Mouse (Mus musculus) lung, postnatal 0 days (tissue): Measurements from ENCODE around the gene Tfpt. TPM values are rescaled to one million over a fixed set of nuclear protein-coding genes. Genes with fewer than 3 reads are reported as not detected.
"Not testable (repeated sequence)": the region's sequence is repeated elsewhere in the genome, so short reads cannot be mapped to it uniquely, and the experiment has no call there.

Source experiments
- ATAC-seq: fragments of 200-750 bp; cut with Nextera tagmentation; 2 replicates; pipeline ENCODE4 v1.8.0; 2017; ENCODE audit warnings: moderate library complexity
- DNase-seq: peaks from one replicate; pipeline ENCODE4 v3.0.0-alpha.2; 2016; ENCODE audit warnings: low spot score
- H3K27ac ChIP-seq: fragments of 300-500 bp; sonication (generic); 2 replicates; pipeline ENCODE4 v1.5.1; 2014; ENCODE audit warnings: antibody characterized with exemption, mild to moderate bottlenecking, low read length, mixed read lengths
- H3K27me3 ChIP-seq: fragments of 300-500 bp; sonication (generic); replicated peaks from 2 replicates; pipeline ENCODE4 v1.6.1; 2014; ENCODE audit warnings: low read length, mixed read lengths; ENCODE audit not compliant: insufficient read depth
- H3K36me3 ChIP-seq: fragments of 300-500 bp; sonication (generic); 2 replicates; pipeline ENCODE4 v1.6.1; 2014; ENCODE audit warnings: low read length, mixed read lengths; ENCODE audit not compliant: insufficient read depth
- H3K4me1 ChIP-seq: fragments of 300-500 bp; sonication (generic); 2 replicates; pipeline ENCODE4 v1.6.1; 2014; ENCODE audit warnings: antibody characterized with exemption, low read depth, low read length, mixed read lengths; ENCODE audit not compliant: insufficient read depth
- H3K4me2 ChIP-seq: fragments of 300-500 bp; sonication (generic); replicated peaks from 2 replicates; pipeline ENCODE4 v1.6.1; 2014; ENCODE audit warnings: low read depth, mild to moderate bottlenecking, low read length, moderate library complexity, mixed read lengths
- H3K4me3 ChIP-seq: fragments of 300-500 bp; sonication (generic); 2 replicates; pipeline ENCODE4 v1.5.1; 2014; ENCODE audit warnings: low read depth, low read length
- H3K9ac ChIP-seq: fragments of 300-500 bp; sonication (generic); replicated peaks from 2 replicates; pipeline ENCODE4 v1.6.1; 2014; ENCODE audit warnings: low read depth, mild to moderate bottlenecking
- H3K9me3 ChIP-seq: fragments of 300-500 bp; sonication (generic); 2 replicates; pipeline ENCODE4 v1.6.1; 2016; ENCODE audit warnings: low read length, mixed read lengths
- CTCF ChIP-seq: IDR thresholded peaks from 2 replicates; pipeline ENCODE4 v1.5.1; 2016; ENCODE audit warnings: antibody characterized with exemption, mild to moderate bottlenecking
- EP300 ChIP-seq: IDR thresholded peaks from 2 replicates; pipeline ENCODE4 v1.6.1; 2016; ENCODE audit warnings: antibody characterized with exemption, mild to moderate bottlenecking, control low read depth
- WGBS: fragments of 180-500 bp; shearing (Covaris S2); extraction: QIAGEN DNeasy Blood & Tissue Kit; methylation state at CpG from one replicate; pipeline ENCODE4 v1.1.7; 2014; 5-methylcytosine and 5-hydroxymethylcytosine counted together
- polyA plus RNA-seq: library from polyadenylated mRNA; unstranded; fragments of >200 nt; fragmentation: Nextera tagmentation; extraction: Ambion mirVana; gene quantifications from 2 replicates; pipeline ENCODE4 v1.2.1, GENCODE M21; 2015

The Tfpt gene
- polyA plus RNA-seq, 1 experiment from 2014 or later: 16.3 TPM

GRCm38 (mm10) chr7:3611006-3611405 lies 18.7 kb downstream of the Tfpt start:
- no peak overlapping the region for H3K4me3 ChIP-seq
- no peak overlapping the region for H3K9ac ChIP-seq
- H3K27ac ChIP-seq: no peak overlapping the region
- H3K27me3 ChIP-seq: no peaks in the 10 kb centered on the region
- DNase-seq (no peak), ATAC-seq (no peak)
- H3K36me3 ChIP-seq: no peaks in the 10 kb centered on the region
- no peaks in the 10 kb centered on the region for H3K9me3 ChIP-seq
- TF ChIP-seq CTCF (no peak), EP300 (no peak)
- WGBS: 80% methylated on average over 13 of the region's 13 CpGs
- H3K4me1 ChIP-seq: no peaks in the 10 kb centered on the region
- H3K4me2 ChIP-seq: no peak overlapping the region

- WGBS: 58% methylated on average over 3 of the region's 3 CpGs
- Histone ChIP-seq H3K4me2 (no peak overlapping the region), H3K27me3 (no peaks in the 10 kb centered on the region), H3K4me1 (no peaks in the 10 kb centered on the region), H3K4me3 (no peak overlapping the region), H3K9ac (no peak overlapping the region), H3K27ac (no peak overlapping the region), H3K9me3 (no peaks in the 10 kb centered on the region), H3K36me3 (no peaks in the 10 kb centered on the region)
- no peak for DNase-seq
- ATAC-seq: no peak
- TF ChIP-seq EP300: no peak
- no peak for TF ChIP-seq CTCF
Measured at GRCm38 (mm10) chr7:3610437-3610836, 19.3 kb downstream of the Tfpt start.

GRCm38 (mm10) chr7:3609082-3609481 lies 20.6 kb downstream of the Tfpt start:
- Histone ChIP-seq H3K4me3 (no peak overlapping the region), H3K36me3 (no peaks in the 10 kb centered on the region), H3K9ac (no peak overlapping the region), H3K27me3 (no peaks in the 10 kb centered on the region), H3K9me3 (no peaks in the 10 kb centered on the region), H3K4me1 (no peaks in the 10 kb centered on the region), H3K4me2 (no peak overlapping the region), H3K27ac (no peak overlapping the region)
- DNase-seq (no peak), ATAC-seq (no peak)
- 42% methylated on average over 3 of the region's 3 CpGs for WGBS
- TF ChIP-seq CTCF (no peak), EP300 (no peak)

- TF ChIP-seq CTCF: no peak
- TF ChIP-seq EP300: no peak
Measured at GRCm38 (mm10) chr7:3608668-3609067, 21.1 kb downstream of the Tfpt start.

GRCm38 (mm10) chr7:3607391-3607790 lies 22.3 kb downstream of the Tfpt start:
- TF ChIP-seq EP300 (no peak), CTCF (no peak)
- no peak overlapping the region for H3K9ac ChIP-seq
- WGBS: 78% methylated on average over 6 of the region's 6 CpGs
- H3K4me1 ChIP-seq: no peaks in the 10 kb centered on the region
- no peak for DNase-seq
- ATAC-seq: no peak
- H3K27ac ChIP-seq: no peak overlapping the region
- no peak overlapping the region for H3K4me2 ChIP-seq
- no peaks in the 10 kb centered on the region for H3K27me3 ChIP-seq
- no peaks in the 10 kb centered on the region for H3K36me3 ChIP-seq
- no peaks in the 10 kb centered on the region for H3K9me3 ChIP-seq
- H3K4me3 ChIP-seq: no peak overlapping the region

More at GRCm38 (mm10) chr7:3608668-3609067, 21.1 kb downstream of the Tfpt start:
- no peak overlapping the region for H3K4me2 ChIP-seq
- DNase-seq (no peak), ATAC-seq (no peak)
- no peaks in the 10 kb centered on the region for H3K36me3 ChIP-seq
- H3K9ac ChIP-seq: no peak overlapping the region
- H3K4me3 ChIP-seq: no peak overlapping the region
- WGBS: 81% methylated on average over 3 of the region's 3 CpGs
- H3K27me3 ChIP-seq: no peaks in the 10 kb centered on the region
- H3K9me3 ChIP-seq: no peaks in the 10 kb centered on the region
- H3K4me1 ChIP-seq: no peaks in the 10 kb centered on the region
- no peak overlapping the region for H3K27ac ChIP-seq

- DNase-seq (peak; percentile 53), ATAC-seq (peak; percentile 60; the same call in 1 of the 2 replicates)
- H3K27me3 ChIP-seq: no peaks in the 10 kb centered on the region
- H3K36me3 ChIP-seq: no peaks in the 10 kb centered on the region
- WGBS: 18% methylated on average over 2 of the region's 2 CpGs
- H3K27ac ChIP-seq: no peak overlapping the region
- H3K9me3 ChIP-seq: no peaks in the 10 kb centered on the region
- H3K4me3 ChIP-seq: no peak overlapping the region
- no peak overlapping the region for H3K4me2 ChIP-seq
- no peak overlapping the region for H3K9ac ChIP-seq
- no peaks in the 10 kb centered on the region for H3K4me1 ChIP-seq
- TF ChIP-seq CTCF (peak; percentile 62), EP300 (no peak)
Measured at GRCm38 (mm10) chr7:3606798-3607197, 22.9 kb downstream of the Tfpt start.

- DNase-seq: peak; percentile 86
Measured at GRCm38 (mm10) chr7:3601119-3601518, 28.6 kb downstream of the Tfpt start.

GRCm38 (mm10) chr7:3597755-3598154 lies 32.0 kb downstream of the Tfpt start:
- H3K9ac ChIP-seq, H3K9me3 ChIP-seq, H3K36me3 ChIP-seq, ATAC-seq, H3K27ac ChIP-seq, H3K27me3 ChIP-seq, H3K4me2 ChIP-seq, H3K4me3 ChIP-seq, DNase-seq, H3K4me1 ChIP-seq: not testable (repeated sequence)
- 30% methylated on average over 1 of the region's 1 CpGs for WGBS

More at GRCm38 (mm10) chr7:3601119-3601518, 28.6 kb downstream of the Tfpt start:
- Histone ChIP-seq H3K9ac (no peak overlapping the region), H3K4me2 (no peak overlapping the region), H3K36me3 (no peaks in the 10 kb centered on the region), H3K9me3 (no peaks in the 10 kb centered on the region), H3K4me1 (no peaks in the 10 kb centered on the region), H3K27ac (no peak overlapping the region), H3K4me3 (no peak overlapping the region), H3K27me3 (no peaks in the 10 kb centered on the region)
- 8% methylated on average over 4 of the region's 4 CpGs for WGBS
- peak; percentile 92 for TF ChIP-seq CTCF
- TF ChIP-seq EP300: no peak
- 0 out of 2 replicates have a peak, but pooled peaks have one; percentile 28 for ATAC-seq
